Mouse (Mus musculus) CH12.LX (cell line): ENCODE measurements around the gene Pnmal1. TPM values are rescaled to one million over a fixed set of nuclear protein-coding genes. Genes with fewer than 3 reads are reported as not detected.
A peak's percentile ranks its signal among the peaks of the same experiment; 100 is the strongest.

Source experiments
- DNase-seq: peaks from one replicate; pipeline ENCODE4 v3.0.0-alpha.2; 2013; ENCODE audit errors: extremely low read depth
- H3K27ac ChIP-seq: 2 replicates; pipeline ENCODE4 v1.5.1; 2012; ENCODE audit warnings: low read depth, mild to moderate bottlenecking, control low read depth, moderate library complexity; ENCODE audit not compliant: insufficient read depth
- H3K27me3 ChIP-seq: replicated peaks from 2 replicates; pipeline ENCODE3; 2012; ENCODE audit warnings: inconsistent platforms
- H3K36me3 ChIP-seq, 2 experiments: replicated peaks in 1 of 2; 2 replicates each; pipeline versions ENCODE3 to v1.6.1; 2012; ENCODE audit warnings: inconsistent platforms in 1 of 2, low read length in 1 of 2, mild to moderate bottlenecking in 1 of 2, mixed read lengths in 1 of 2, moderate library complexity in 1 of 2; ENCODE audit not compliant: control insufficient read depth in 1 of 2, insufficient read depth in 1 of 2
- H3K4me1 ChIP-seq, 2 experiments: 2 replicates each; pipeline ENCODE4 v1.6.1; 2012; ENCODE audit warnings: inconsistent platforms in 1 of 2, moderate library complexity in 1 of 2; ENCODE audit not compliant: insufficient read depth in 2 of 2, control insufficient read depth in 1 of 2
- H3K4me2 ChIP-seq: 2 replicates; pipeline ENCODE4 v1.6.1; 2012; ENCODE audit warnings: low read depth, mild to moderate bottlenecking, control low read depth; ENCODE audit not compliant: poor library complexity, insufficient read depth, severe bottlenecking
- H3K4me3 ChIP-seq, 3 experiments: fragments of 150-350 bp in 1 of 3; sonication (generic) in 1 of 3; replicated peaks in 1 of 3; 2 replicates each; pipeline versions ENCODE3 to v1.5.1; 2011 to 2012; ENCODE audit warnings: low read depth in 2 of 3, low read length in 2 of 3, mild to moderate bottlenecking in 2 of 3, moderate library complexity in 2 of 3, control low read depth in 1 of 3, improper control_type of control experiment in 1 of 3, inconsistent platforms in 1 of 3, mixed read lengths in 1 of 3; ENCODE audit not compliant: poor library complexity in 1 of 3
- H3K79me2 ChIP-seq: replicated peaks from 2 replicates; pipeline ENCODE4 v1.6.1; 2012; ENCODE audit warnings: mild to moderate bottlenecking, moderate library complexity; ENCODE audit not compliant: control insufficient read depth, poor library complexity, insufficient read depth, severe bottlenecking; ENCODE audit errors: extremely low read depth
- H3K9ac ChIP-seq: 2 replicates; pipeline ENCODE4 v1.6.1; 2012; ENCODE audit warnings: low read depth, mild to moderate bottlenecking, control low read depth, moderate library complexity; ENCODE audit not compliant: insufficient read depth
- H3K9me3 ChIP-seq: replicated peaks from 2 replicates; pipeline ENCODE3; 2012; ENCODE audit warnings: low read length, inconsistent platforms, mixed read lengths
- BHLHE40 ChIP-seq: IDR thresholded peaks from 2 replicates; pipeline ENCODE4 v1.6.1; 2011; ENCODE audit warnings: mild to moderate bottlenecking, low read depth, low read length, improper control_type of control experiment
- CHD1 ChIP-seq: IDR thresholded peaks from 2 replicates; pipeline ENCODE4 v1.6.1; 2012; ENCODE audit warnings: low read depth, low read length, improper control_type of control experiment, inconsistent platforms
- CHD2 ChIP-seq: IDR thresholded peaks from 2 replicates; pipeline ENCODE4 v1.6.1; 2011; ENCODE audit warnings: low read length, improper control_type of control experiment
- CTCF ChIP-seq, 2 experiments: IDR thresholded peaks in 1 of 2; conservative IDR thresholded peaks in 1 of 2; 2 replicates each; pipeline ENCODE4 v1.5.1; 2011 to 2012; ENCODE audit warnings: low read depth in 2 of 2, low read length in 2 of 2, improper control_type of control experiment in 1 of 2, inconsistent platforms in 1 of 2, mild to moderate bottlenecking in 1 of 2, moderate library complexity in 1 of 2
- E2F4 ChIP-seq: IDR thresholded peaks from 2 replicates; pipeline ENCODE4 v1.6.1; 2011; ENCODE audit warnings: low read depth, low read length, improper control_type of control experiment; ENCODE audit not compliant: insufficient replicate concordance
- ELF1 ChIP-seq: IDR thresholded peaks from 2 replicates; pipeline ENCODE4 v1.6.1; 2014; ENCODE audit warnings: low read depth, mild to moderate bottlenecking, inconsistent platforms, low read length, improper control_type of control experiment
- EP300 ChIP-seq: IDR thresholded peaks from 2 replicates; pipeline ENCODE4 v1.6.1; 2011; ENCODE audit warnings: low read length, improper control_type of control experiment
- ETS1 ChIP-seq: conservative IDR thresholded peaks from 2 replicates; pipeline ENCODE4 v1.6.1; 2012; ENCODE audit warnings: low read depth, mild to moderate bottlenecking, inconsistent platforms, low read length, improper control_type of control experiment, moderate library complexity
- GABPA ChIP-seq: IDR thresholded peaks from 2 replicates; pipeline ENCODE4 v1.6.1; 2012; ENCODE audit warnings: low read depth, low read length, improper control_type of control experiment, inconsistent platforms; ENCODE audit not compliant: insufficient replicate concordance
- HCFC1 ChIP-seq: IDR thresholded peaks from 2 replicates; pipeline ENCODE4 v1.6.1; 2012; ENCODE audit warnings: low read depth, mild to moderate bottlenecking, inconsistent platforms, low read length, improper control_type of control experiment
- IRF4 ChIP-seq: IDR thresholded peaks from 2 replicates; pipeline ENCODE4 v1.6.1; 2014; ENCODE audit warnings: low read depth, mild to moderate bottlenecking, inconsistent platforms, low read length, improper control_type of control experiment
- JUN ChIP-seq: IDR thresholded peaks from 2 replicates; pipeline ENCODE4 v1.6.1; 2011; ENCODE audit warnings: low read depth, mild to moderate bottlenecking, low read length, improper control_type of control experiment, moderate library complexity; ENCODE audit not compliant: insufficient read depth
- JUND ChIP-seq: conservative IDR thresholded peaks from 2 replicates; pipeline ENCODE4 v1.6.1; 2011; ENCODE audit warnings: low read depth, low read length, improper control_type of control experiment
- KAT2A ChIP-seq: IDR thresholded peaks from 2 replicates; pipeline ENCODE4 v1.6.1; 2012; ENCODE audit warnings: low read length, improper control_type of control experiment, inconsistent platforms; ENCODE audit not compliant: insufficient replicate concordance
- MAFK ChIP-seq: IDR thresholded peaks from 2 replicates; pipeline ENCODE4 v1.6.1; 2011; ENCODE audit warnings: low read length, improper control_type of control experiment; ENCODE audit not compliant: insufficient replicate concordance
- MAX ChIP-seq: IDR thresholded peaks from 2 replicates; pipeline ENCODE4 v1.6.1; 2011; ENCODE audit warnings: low read length, improper control_type of control experiment
- MAZ ChIP-seq: IDR thresholded peaks from 2 replicates; pipeline ENCODE4 v1.6.1; 2012; ENCODE audit warnings: low read depth, mild to moderate bottlenecking, inconsistent platforms, low read length, improper control_type of control experiment, moderate library complexity
- MEF2A ChIP-seq: IDR thresholded peaks from 2 replicates; pipeline ENCODE4 v1.6.1; 2014; ENCODE audit warnings: low read depth, mild to moderate bottlenecking, inconsistent platforms, low read length, improper control_type of control experiment, borderline replicate concordance
- MXI1 ChIP-seq: IDR thresholded peaks from 2 replicates; pipeline ENCODE4 v1.6.1; 2011; ENCODE audit warnings: mild to moderate bottlenecking, low read depth, low read length, improper control_type of control experiment
- MYC ChIP-seq: IDR thresholded peaks from 2 replicates; pipeline ENCODE4 v1.6.1; 2011; ENCODE audit warnings: low read depth, mild to moderate bottlenecking, improper control_type of control experiment, low read length
- NELFE ChIP-seq: IDR thresholded peaks from 2 replicates; pipeline ENCODE4 v1.6.1; 2011; ENCODE audit warnings: low read depth, low read length, improper control_type of control experiment
- NRF1 ChIP-seq: IDR thresholded peaks from 2 replicates; pipeline ENCODE4 v1.6.1; 2014; ENCODE audit warnings: low read depth, mild to moderate bottlenecking, inconsistent platforms, low read length, improper control_type of control experiment, moderate library complexity
- PAX5 ChIP-seq: IDR thresholded peaks from 2 replicates; pipeline ENCODE4 v1.6.1; 2012; ENCODE audit warnings: low read length, inconsistent platforms, mixed read lengths
- POLR2A ChIP-seq: IDR thresholded peaks from 2 replicates; pipeline ENCODE4 v1.6.1; 2011; ENCODE audit warnings: low read depth, mild to moderate bottlenecking, improper control_type of control experiment, low read length
- POLR2AphosphoS2 ChIP-seq: IDR thresholded peaks from 2 replicates; pipeline ENCODE4 v1.6.1; 2011; ENCODE audit warnings: low read depth, low read length, improper control_type of control experiment
- RAD21 ChIP-seq: IDR thresholded peaks from 2 replicates; pipeline ENCODE4 v1.6.1; 2011; ENCODE audit warnings: low read depth, mild to moderate bottlenecking, low read length, improper control_type of control experiment, moderate library complexity
- RCOR1 ChIP-seq: conservative IDR thresholded peaks from 2 replicates; pipeline ENCODE4 v1.6.1; 2012; ENCODE audit warnings: low read depth, mild to moderate bottlenecking, inconsistent platforms, low read length, improper control_type of control experiment
- SIN3A ChIP-seq: IDR thresholded peaks from 2 replicates; pipeline ENCODE4 v1.6.1; 2012; ENCODE audit warnings: low read length, improper control_type of control experiment, inconsistent platforms
- SMC3 ChIP-seq: IDR thresholded peaks from 2 replicates; pipeline ENCODE4 v1.6.1; 2011; ENCODE audit warnings: low read depth, low read length, improper control_type of control experiment
- TBP ChIP-seq: conservative IDR thresholded peaks from 2 replicates; pipeline ENCODE4 v1.6.1; 2011; ENCODE audit warnings: low read depth, low read length, improper control_type of control experiment
- TCF12 ChIP-seq: IDR thresholded peaks from 2 replicates; pipeline ENCODE4 v1.6.1; 2014; ENCODE audit warnings: low read depth, mild to moderate bottlenecking, inconsistent platforms, low read length, improper control_type of control experiment
- UBTF ChIP-seq: IDR thresholded peaks from 2 replicates; pipeline ENCODE4 v1.6.1; 2012; ENCODE audit warnings: low read depth, mild to moderate bottlenecking, inconsistent platforms, low read length, improper control_type of control experiment, moderate library complexity
- USF1 ChIP-seq: IDR thresholded peaks from 2 replicates; pipeline ENCODE4 v1.6.1; 2014; ENCODE audit warnings: low read depth, mild to moderate bottlenecking, inconsistent platforms, low read length, improper control_type of control experiment
- USF2 ChIP-seq: conservative IDR thresholded peaks from 2 replicates; pipeline ENCODE4 v1.6.1; 2011; ENCODE audit warnings: low read depth, low read length, improper control_type of control experiment
- ZC3H11A ChIP-seq: IDR thresholded peaks from 2 replicates; pipeline ENCODE4 v1.6.1; 2012; ENCODE audit warnings: low read depth, mild to moderate bottlenecking, inconsistent platforms, low read length, improper control_type of control experiment
- ZKSCAN1 ChIP-seq: IDR thresholded peaks from 2 replicates; pipeline ENCODE4 v1.6.1; 2012; ENCODE audit warnings: low read depth, inconsistent platforms, low read length, improper control_type of control experiment, borderline replicate concordance
- ZMIZ1 ChIP-seq: IDR thresholded peaks from 2 replicates; pipeline ENCODE4 v1.6.1; 2012; ENCODE audit warnings: low read depth, mild to moderate bottlenecking, inconsistent platforms, low read length, improper control_type of control experiment
- ZNF384 ChIP-seq: IDR thresholded peaks from 2 replicates; pipeline ENCODE4 v1.6.1; 2012; ENCODE audit warnings: low read depth, low read length, improper control_type of control experiment, inconsistent platforms
- dilution Hi-C: fragments of 300-500 bp; cut with MboI; formaldehyde crosslinking; loops from 2 replicates; pipeline ENCODE4 v1.14.3; 2020; ENCODE audit warnings: low sequenced_read_pairs; ENCODE audit not compliant: extremely low pct_unique_long_range_greater_than_20kb, extremely low pct_ligation_motif_present
- in situ Hi-C: fragments of 300-500 bp; cut with MboI; formaldehyde crosslinking; loops from 3 replicates; pipeline ENCODE4 v1.14.3; 2019; ENCODE audit warnings: low sequenced_read_pairs, low pct_ligation_motif_present, low pct_unique_long_range_greater_than_20kb, mixed read lengths
- polyA plus RNA-seq: library from polyadenylated mRNA; unstranded; fragments of >175 nt; gene quantifications from 2 replicates; pipeline ENCODE4 v1.2.1, GENCODE M21; 2012; ENCODE audit warnings: low read depth; ENCODE audit not compliant: insufficient read length
- total RNA-seq, 2 experiments: library from RNA; depleted of rRNA; stranded (reverse); fragments of 300-350 nt in 1 of 2; fragments of >200 nt in 1 of 2; gene quantifications; 2 replicates each; pipeline ENCODE4 v1.2.3; 2012 to 2014

Gene Pnmal1
- total and polyA plus RNA-seq, 3 experiments, result 0.07 to 0.13 TPM; not detected in 1

- H3K27me3 ChIP-seq, result no peaks in the 10 kb centered on the region
- peaks cover 17 to 32% of the 10 kb centered on the region in 2 experiments for H3K36me3 ChIP-seq
- peak within 1 kb of the TSS; percentile 92 for H3K9ac ChIP-seq
- H3K27ac ChIP-seq, result peak within 1 kb of the TSS; percentile 89
- peak within 1 kb of the TSS; percentile 70 for H3K4me2 ChIP-seq
- H3K79me2 ChIP-seq, result peaks cover 41% of the 10 kb centered on the region
- in situ Hi-C loops, result no loop called here
- DNase-seq, result peak; percentile 99
- peak; percentile 79 for TF ChIP-seq NRF1
- TF ChIP-seq IRF4, result peak; percentile 67
- TF ChIP-seq MAFK, result no peak
- TF ChIP-seq PAX5, result no peak
- TF ChIP-seq MAX, result peak; percentile 77
- TF ChIP-seq NELFE, result peak; percentile 85
- peak; percentile 56 for TF ChIP-seq ETS1
- TF ChIP-seq CHD2, result peak; percentile 82
- peak; percentile 23; the same call in 1 of the 2 replicates for TF ChIP-seq ZKSCAN1
- TF ChIP-seq CHD1, result peak; percentile 100
- peak; percentile 62; the same call in 1 of the 2 replicates for TF ChIP-seq GABPA
- TF ChIP-seq ZC3H11A, result no peak
- peak; percentile 92 for TF ChIP-seq TBP
- peak; percentile 62; the same call in 1 of the 2 replicates for TF ChIP-seq ZMIZ1
- TF ChIP-seq ELF1, result peak; percentile 87
- TF ChIP-seq SIN3A, result peak; percentile 86; the same call in 1 of the 2 replicates
- peak; percentile 86 for TF ChIP-seq TCF12
- no peak; the same call in 1 of the 2 replicates for TF ChIP-seq JUND
- no peak for TF ChIP-seq USF2
- TF ChIP-seq MEF2A, result peak; percentile 61
- no peak for TF ChIP-seq CTCF (conservative IDR thresholded peaks at IDR 0.05 in 1 of 2, IDR thresholded peaks at IDR 0.05 in 1 of 2; ENCODE audit: low read depth in 2 of 2, low read length in 2 of 2)
- TF ChIP-seq BHLHE40, result peak; percentile 77
- TF ChIP-seq POLR2AphosphoS2, result peak; percentile 78; the same call in 1 of the 2 replicates
- no peak for TF ChIP-seq RAD21
- peak; percentile 78; the same call in 1 of the 2 replicates for TF ChIP-seq MXI1
- TF ChIP-seq HCFC1, result peak; percentile 72
- TF ChIP-seq E2F4, result no peak
- peak; percentile 61; the same call in 1 of the 2 replicates for TF ChIP-seq UBTF
- peak; percentile 80 for TF ChIP-seq MAZ
- TF ChIP-seq KAT2A, result peak; percentile 95
- TF ChIP-seq MYC, result peak; percentile 79
- no peak for TF ChIP-seq EP300
- TF ChIP-seq RCOR1, result peak; percentile 88; the same call in 1 of the 2 replicates
- no peak for TF ChIP-seq JUN
- peak; percentile 92 for TF ChIP-seq POLR2A
- no peak for TF ChIP-seq ZNF384
- no peak for TF ChIP-seq SMC3
- TF ChIP-seq USF1, result peak; percentile 5; the same call in 1 of the 2 replicates
- TF ChIP-seq, all 38 proteins: peak for 26
- H3K4me3 ChIP-seq, result peak within 1 kb of the TSS; percentile 62 to 93 (median 78)
- peaks cover 10 to 37% of the 10 kb centered on the region in 2 experiments for H3K4me1 ChIP-seq
- dilution Hi-C loops, result no loop called here
- H3K9me3 ChIP-seq, result no peaks in the 10 kb centered on the region
These were observed 35.2 kb upstream of the Pnmal1 start, which contains the start of gene Calm3 for GRCm38 (mm10) chr7:16924037-16924834. TSS of gene Calm3 (minus strand) at chr7:16924114.
